ENCODE assay signal across 8 mouse cellular contexts in the genomic region with DNA sequence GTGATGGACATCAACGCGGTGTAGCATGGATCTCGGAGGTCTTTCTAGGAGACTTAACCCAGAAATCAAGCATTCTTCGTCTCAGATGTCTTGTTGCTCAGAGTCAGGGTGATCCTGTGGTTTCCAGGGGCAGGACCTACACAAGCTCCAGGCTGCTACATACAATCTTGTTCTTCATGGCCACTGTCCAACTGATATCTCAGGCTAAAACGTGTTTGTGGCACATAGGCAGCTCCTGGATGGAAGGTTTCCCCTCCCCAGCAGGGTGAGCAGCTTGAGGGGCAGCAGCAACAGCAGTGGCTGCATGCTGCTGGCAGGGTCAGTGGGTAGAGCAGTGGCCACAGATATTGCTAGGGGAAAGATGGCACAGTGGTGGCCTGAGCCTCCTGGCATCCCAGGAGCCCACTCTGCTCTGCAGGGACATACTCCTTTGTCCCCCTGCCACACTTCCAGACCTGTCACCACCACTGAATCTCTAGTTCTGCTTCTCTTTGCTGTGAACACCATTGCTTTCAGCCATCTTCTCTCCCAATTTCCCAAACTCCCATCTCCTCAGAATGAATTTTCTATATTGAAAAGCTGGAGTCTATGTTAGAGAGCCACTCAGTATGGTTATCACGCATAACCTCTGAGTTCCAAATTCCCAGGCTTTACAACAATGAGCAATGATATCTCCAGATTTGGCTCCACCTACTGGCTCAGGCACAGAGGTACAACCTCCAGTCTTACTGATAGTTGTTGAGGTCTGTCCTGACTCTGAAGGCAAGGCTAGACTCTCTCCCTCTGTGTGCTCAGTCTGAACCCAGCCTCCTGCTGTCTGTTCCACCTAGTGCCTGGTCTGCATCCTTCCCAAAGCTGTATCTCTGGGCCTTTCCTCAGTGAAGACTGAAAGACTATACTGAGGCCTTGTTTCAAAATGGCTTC. TPM values are rescaled to one million over a fixed set of nuclear protein-coding genes. Genes with fewer than 3 reads are reported as not detected.
DNase-seq lines count a peak whose midpoint lies in the region; ATAC-seq lines count a peak whose summit lies in the region.

No protein-coding gene starts in this region.

- WGBS in hindbrain, embryonic 16.5 days, result 67% methylated on average over 6 of the region's 6 CpGs
- WGBS in liver, embryonic 11.5 days, result 53% methylated on average over 6 of the region's 6 CpGs
- WGBS in neural tube, embryonic 11.5 days, result 70% methylated on average over 6 of the region's 6 CpGs

- no peak overlapping the region for H3K4me2 ChIP-seq in hindbrain, embryonic 16.5 days (ENCODE audit: low read length)
- no peak overlapping the region for H3K4me2 ChIP-seq in liver, embryonic 11.5 days
- H3K4me2 ChIP-seq in neural tube, embryonic 11.5 days (ENCODE audit: low read depth), result no peak overlapping the region

- no peak overlapping the region for H3K4me3 ChIP-seq in hindbrain, embryonic 16.5 days (ENCODE audit: low read length)
- H3K4me3 ChIP-seq in liver, embryonic 11.5 days (ENCODE audit: low read depth, low read length), result no peak overlapping the region
- no peak overlapping the region for H3K4me3 ChIP-seq in neural tube, embryonic 11.5 days (ENCODE audit: low read depth, low read length)

- H3K36me3 ChIP-seq in hindbrain, embryonic 16.5 days (ENCODE audit: control insufficient read depth, insufficient read depth, low read length), result no peaks in the 10 kb centered on the region
- H3K36me3 ChIP-seq in liver, embryonic 11.5 days (ENCODE audit: control insufficient read depth, insufficient read depth, low read length), result no peaks in the 10 kb centered on the region
- no peaks in the 10 kb centered on the region for H3K36me3 ChIP-seq in neural tube, embryonic 11.5 days (ENCODE audit: control insufficient read depth, insufficient read depth, low read length)

- intact Hi-C loops in gastrocnemius, postnatal 14 days (cut with DNase I; ENCODE audit: low total_unique reads), result no loop called here

- ATAC-seq in hindbrain, embryonic 16.5 days, result peak; percentile 82
- ATAC-seq in liver, embryonic 11.5 days (replicated peaks; ENCODE audit: low FRiP score), result peak; percentile 56
- peak; percentile 70; the same call in 1 of the 2 replicates for ATAC-seq in neural tube, embryonic 11.5 days (ENCODE audit: insufficient read depth, low FRiP score, low TSS enrichment)

- H3K27ac ChIP-seq in hindbrain, embryonic 16.5 days (ENCODE audit: low read depth, low read length), result no peak overlapping the region
- no peak overlapping the region for H3K27ac ChIP-seq in liver, embryonic 11.5 days (ENCODE audit: low read depth, low read length)
- H3K27ac ChIP-seq in neural tube, embryonic 11.5 days (ENCODE audit: low read depth, low read length), result no peak overlapping the region

- DNase-seq in adrenal gland, postnatal 36 days, result peak; percentile 2 to 3
- DNase-seq in adrenal gland, adult 8-10 months, result no peak
- DNase-seq in 416B (ENCODE audit: low read depth), result peak; percentile 51
- peak; percentile 77 for DNase-seq in embryo, embryonic 10.5 days (ENCODE audit: low spot score)
- DNase-seq in liver, embryonic 11.5 days (ENCODE audit: low spot score), result no peak
- DNase-seq in neural tube, embryonic 11.5 days (ENCODE audit: low spot score), result peak; percentile 36
- no peak for DNase-seq in gastrocnemius, postnatal 14 days

- no peaks in the 10 kb centered on the region for H3K4me1 ChIP-seq in hindbrain, embryonic 16.5 days (ENCODE audit: control insufficient read depth, insufficient read depth, low read depth, low read length)
- H3K4me1 ChIP-seq in liver, embryonic 11.5 days (replicated peaks; ENCODE audit: control insufficient read depth, insufficient read depth, low read length), result no peaks in the 10 kb centered on the region
- H3K4me1 ChIP-seq in neural tube, embryonic 11.5 days (ENCODE audit: control insufficient read depth, insufficient read depth, low read length), result no peaks in the 10 kb centered on the region

- no peaks in the 10 kb centered on the region for H3K27me3 ChIP-seq in hindbrain, embryonic 16.5 days (replicated peaks; ENCODE audit: control insufficient read depth, insufficient read depth, low read length)
- no peaks in the 10 kb centered on the region for H3K27me3 ChIP-seq in liver, embryonic 11.5 days (replicated peaks; ENCODE audit: control insufficient read depth, insufficient read depth, low read length)
- no peaks in the 10 kb centered on the region for H3K27me3 ChIP-seq in neural tube, embryonic 11.5 days (ENCODE audit: control insufficient read depth, insufficient read depth, low read length)

- no peaks in the 10 kb centered on the region for H3K9me3 ChIP-seq in hindbrain, embryonic 16.5 days (ENCODE audit: control insufficient read depth, low read length)
- no peaks in the 10 kb centered on the region for H3K9me3 ChIP-seq in liver, embryonic 11.5 days (ENCODE audit: control insufficient read depth, low read length)
- H3K9me3 ChIP-seq in neural tube, embryonic 11.5 days (ENCODE audit: control insufficient read depth, low read length), result no peaks in the 10 kb centered on the region

- H3K9ac ChIP-seq in hindbrain, embryonic 16.5 days (ENCODE audit: low read depth, low read length), result no peak overlapping the region
- H3K9ac ChIP-seq in liver, embryonic 11.5 days (ENCODE audit: low read depth, low read length), result no peak overlapping the region
- H3K9ac ChIP-seq in neural tube, embryonic 11.5 days (ENCODE audit: low read length), result no peak overlapping the region

RNA-seq across cellular contexts. Expression of gene Dppa1, which starts 36.8 kb away (rescaled TPM):
- total RNA-seq in adrenal gland, postnatal 36 days (2021), result not detected
- not detected for total RNA-seq in adrenal gland, adult 8-10 months (2022)
- not detected in 2 replicates for polyA plus RNA-seq in hindbrain, embryonic 16.5 days (2015; fragmentation: Nextera tagmentation; extraction: Ambion mirVana)
- not detected in 2 replicates for polyA plus RNA-seq in liver, embryonic 11.5 days (2014; fragmentation: Nextera tagmentation; extraction: Ambion mirVana)
- not detected in 2 replicates for polyA plus RNA-seq in neural tube, embryonic 11.5 days (2014; fragmentation: Nextera tagmentation; extraction: Ambion mirVana)
- total RNA-seq in gastrocnemius, postnatal 14 days (2021), result not detected

RNA-seq across cellular contexts. Expression of gene Timd2, which starts 41.0 kb away (rescaled TPM):
- under 1 TPM in 1 of 2 experiments, not detected in 1; 0.17 TPM for total RNA-seq in adrenal gland, postnatal 36 days (2021)
- total RNA-seq in adrenal gland, adult 8-10 months (2022), result not detected
- not detected in 2 replicates for polyA plus RNA-seq in hindbrain, embryonic 16.5 days (2015; fragmentation: Nextera tagmentation; extraction: Ambion mirVana)
- polyA plus RNA-seq in liver, embryonic 11.5 days (2014; fragmentation: Nextera tagmentation; extraction: Ambion mirVana), result 4.8 and 6.7 TPM in 2 replicates
- 0.32 TPM in 1 of 2 replicates, not detected in the other for polyA plus RNA-seq in neural tube, embryonic 11.5 days (2014; fragmentation: Nextera tagmentation; extraction: Ambion mirVana)
- total RNA-seq in gastrocnemius, postnatal 14 days (2021), result not detected

Comparison
In these comparisons a context has a peak if more than half of its experiments do, and no peak if none do; other contexts are left out.
1. DNase-seq: peak in adrenal gland, postnatal 36 days (2 of 2), 416B (single experiment), embryo, embryonic 10.5 days (single experiment) and neural tube, embryonic 11.5 days (single experiment); none in adrenal gland, adult 8-10 months (single experiment), liver, embryonic 11.5 days (single experiment) and gastrocnemius, postnatal 14 days (single experiment).
2. Peak in every context shown above with its lines, with median percentiles within 50 percentile points of each other: ATAC-seq.